Mouse (Mus musculus): ENCODE measurements around the gene Cfap74. TPM values are rescaled to one million over a fixed set of nuclear protein-coding genes. Genes with fewer than 3 reads are reported as not detected.

The Cfap74 gene
- 6.3 and 6.5 TPM in 2 replicates for polyA plus RNA-seq (2014; fragmentation: Nextera tagmentation; extraction: Ambion mirVana)

- peak within 1 kb of the TSS; percentile 66 for H3K9ac ChIP-seq (ENCODE audit: low read length)
- H3K36me3 ChIP-seq (ENCODE audit: control insufficient read depth, insufficient read depth, low read length): no peaks in the 10 kb centered on the region
- H3K4me1 ChIP-seq (ENCODE audit: control insufficient read depth, insufficient read depth, low read length): peaks cover 4% of the 10 kb centered on the region
- no peaks in the 10 kb centered on the region for H3K9me3 ChIP-seq (ENCODE audit: control insufficient read depth, low read length)
- H3K27me3 ChIP-seq (ENCODE audit: control insufficient read depth, insufficient read depth, low read length): no peaks in the 10 kb centered on the region
- H3K4me2 ChIP-seq: peak within 1 kb of the TSS; percentile 86
- no peak within 1 kb of the TSS for H3K27ac ChIP-seq (ENCODE audit: low read depth, low read length)
- 0% methylated on average over 35 of the region's 35 CpGs for WGBS
- peak; percentile 98 for ATAC-seq (ENCODE audit: low FRiP score)
- peak; percentile 98 for DNase-seq (ENCODE audit: low spot score, missing footprints)
- H3K4me3 ChIP-seq (ENCODE audit: low read depth, low read length): peak within 1 kb of the TSS; percentile 56
Measured at GRCm38 (mm10) chr4:155409058-155409776, at the start of gene Cfap74. Gene Cfap74 (plus strand): TSS chr4:155409190.

DNA sequence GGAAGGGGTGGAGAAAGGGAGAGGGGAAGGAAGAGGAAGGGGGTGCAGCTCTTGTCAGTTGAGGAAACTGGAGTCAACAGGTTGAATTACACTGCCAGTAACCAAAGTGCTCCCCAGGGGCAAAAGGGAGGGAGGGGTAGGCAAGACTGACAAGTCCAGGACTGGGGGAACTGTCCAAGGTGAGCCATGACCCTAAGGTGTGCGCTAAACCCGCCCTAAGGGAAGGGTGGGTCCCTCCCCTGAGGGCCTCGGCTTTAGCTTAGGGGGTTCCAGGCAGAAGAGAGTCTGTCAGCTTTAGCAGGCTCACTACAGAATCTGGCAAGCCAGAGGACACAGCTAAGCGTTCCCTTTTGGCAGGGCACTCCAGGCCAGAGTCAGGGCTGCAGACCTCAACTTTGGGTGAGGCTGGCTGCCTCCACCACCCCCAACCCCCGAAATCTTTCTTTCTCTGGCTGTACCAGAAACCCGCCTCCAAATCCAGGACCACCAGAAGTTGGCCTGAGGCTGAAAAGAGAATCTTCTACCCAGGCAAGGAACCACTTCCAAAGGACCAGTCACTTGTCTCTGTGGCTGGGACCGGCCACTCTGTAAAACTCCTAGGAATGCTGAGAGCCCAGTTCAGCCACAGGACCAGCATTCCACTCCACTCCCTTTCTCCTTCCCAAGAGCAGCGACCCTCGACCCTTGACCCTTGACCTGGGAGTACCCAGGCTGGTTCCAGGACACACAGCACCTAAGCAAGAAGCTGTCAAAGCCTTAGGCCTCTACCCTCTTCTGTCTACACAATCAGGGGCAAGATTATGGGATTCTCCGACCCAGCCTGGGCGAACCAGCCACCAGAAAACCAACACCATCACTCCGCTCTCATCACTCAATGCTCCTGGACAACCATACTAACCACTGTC, 49.2 kb upstream of the Cfap74 start:
- Histone ChIP-seq H3K9me3 (ENCODE audit: control insufficient read depth, low read length) (no peaks in the 10 kb centered on the region), H3K27me3 (ENCODE audit: control insufficient read depth, insufficient read depth, low read length) (peaks cover 35% of the 10 kb centered on the region), H3K4me1 (ENCODE audit: control insufficient read depth, insufficient read depth, low read length) (peaks cover 5% of the 10 kb centered on the region; the same call in 1 of the 2 replicates), H3K36me3 (ENCODE audit: control insufficient read depth, insufficient read depth, low read length) (no peaks in the 10 kb centered on the region), H3K4me2 (no peak overlapping the region), H3K4me3 (ENCODE audit: low read depth, low read length) (no peak overlapping the region), H3K9ac (ENCODE audit: low read length) (no peak overlapping the region), H3K27ac (ENCODE audit: low read depth, low read length) (no peak overlapping the region)
- DNase-seq (ENCODE audit: low spot score, missing footprints): peak; percentile 84
- WGBS: 41% methylated on average over 12 of the region's 12 CpGs
- ATAC-seq (ENCODE audit: low FRiP score): no peak

DNA sequence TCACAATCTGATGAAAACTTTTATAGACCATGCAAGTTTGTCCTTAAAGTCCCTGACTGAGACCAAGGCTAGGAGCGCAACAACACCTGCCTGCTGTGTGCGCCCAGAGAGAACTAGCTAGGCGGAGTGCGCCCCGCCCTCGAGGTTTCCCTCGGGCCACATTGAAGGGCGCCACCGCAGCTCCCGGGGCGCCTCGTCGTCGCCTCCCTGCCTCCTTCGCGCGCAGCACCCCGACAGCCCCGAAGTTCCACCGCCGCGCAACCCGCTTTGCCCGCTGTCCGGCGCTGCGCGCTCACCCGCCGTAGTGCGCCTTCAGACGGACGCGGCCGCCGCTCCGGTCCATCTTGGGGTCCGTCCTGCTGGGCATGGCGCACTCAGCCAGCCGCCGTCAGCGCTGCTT, 48.1 kb upstream of the Cfap74 start:
- under 1% methylated on average over 42 of the region's 42 CpGs for WGBS
- Histone ChIP-seq H3K9ac (ENCODE audit: low read length) (no peak overlapping the region), H3K9me3 (ENCODE audit: control insufficient read depth, low read length) (no peaks in the 10 kb centered on the region), H3K4me2 (peak overlapping the region; percentile 50), H3K27me3 (ENCODE audit: control insufficient read depth, insufficient read depth, low read length) (peaks cover 35% of the 10 kb centered on the region), H3K27ac (ENCODE audit: low read depth, low read length) (no peak overlapping the region), H3K4me3 (ENCODE audit: low read depth, low read length) (peak overlapping the region; percentile 35), H3K4me1 (ENCODE audit: control insufficient read depth, insufficient read depth, low read length) (peaks cover 5% of the 10 kb centered on the region; the same call in 1 of the 2 replicates), H3K36me3 (ENCODE audit: control insufficient read depth, insufficient read depth, low read length) (no peaks in the 10 kb centered on the region)
- DNase-seq (ENCODE audit: low spot score, missing footprints) (peak; percentile 88), ATAC-seq (ENCODE audit: low FRiP score) (peak; percentile 48; the same call in 1 of the 2 replicates)

- Histone ChIP-seq H3K4me1 (ENCODE audit: control insufficient read depth, insufficient read depth, low read length) (peaks cover 5% of the 10 kb centered on the region; the same call in 1 of the 2 replicates), H3K9me3 (ENCODE audit: control insufficient read depth, low read length) (no peaks in the 10 kb centered on the region), H3K27me3 (ENCODE audit: control insufficient read depth, insufficient read depth, low read length) (peaks cover 35% of the 10 kb centered on the region), H3K9ac (ENCODE audit: low read length) (no peak within 1 kb of the TSS), H3K4me3 (ENCODE audit: low read depth, low read length) (peak within 1 kb of the TSS; percentile 35), H3K36me3 (ENCODE audit: control insufficient read depth, insufficient read depth, low read length) (no peaks in the 10 kb centered on the region), H3K4me2 (peak within 1 kb of the TSS; percentile 50), H3K27ac (ENCODE audit: low read depth, low read length) (no peak within 1 kb of the TSS)
- WGBS: under 1% methylated on average over 51 of the region's 51 CpGs
- DNase-seq (ENCODE audit: low spot score, missing footprints) (peak; percentile 95), ATAC-seq (ENCODE audit: low FRiP score) (peak; percentile 80)
Measured at GRCm38 (mm10) chr4:155361303-155361791, 47.6 kb upstream of the Cfap74 start, which contains the start of gene Prkcz. Gene Prkcz (minus strand): TSS chr4:155361361.

DNA sequence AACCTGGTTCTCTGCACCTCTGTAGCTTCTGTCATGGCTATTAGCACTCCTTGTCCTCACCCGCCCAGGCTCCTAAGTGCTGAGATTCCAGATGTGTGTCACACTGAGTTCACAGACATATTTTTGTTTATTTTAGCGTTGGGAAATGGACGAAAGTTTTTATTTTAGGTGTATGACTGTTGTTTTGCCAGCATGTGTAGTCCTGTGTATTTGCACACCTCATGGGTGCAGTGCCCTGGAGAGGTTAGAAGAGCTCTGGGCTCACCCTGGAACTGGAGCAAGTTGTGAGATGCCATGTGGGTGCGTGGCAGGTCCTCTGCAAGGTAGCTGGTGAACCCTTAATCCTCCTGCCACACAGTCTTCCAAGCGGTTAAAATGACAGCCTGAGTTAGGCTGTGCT, 46.5 kb upstream of the Cfap74 start:
- no peak for ATAC-seq (ENCODE audit: low FRiP score)
- H3K4me3 ChIP-seq (ENCODE audit: low read depth, low read length): no peak overlapping the region
- peaks cover 35% of the 10 kb centered on the region for H3K27me3 ChIP-seq (ENCODE audit: control insufficient read depth, insufficient read depth, low read length)
- no peaks in the 10 kb centered on the region for H3K9me3 ChIP-seq (ENCODE audit: control insufficient read depth, low read length)
- WGBS: 43% methylated on average over 5 of the region's 5 CpGs
- no peak overlapping the region for H3K9ac ChIP-seq (ENCODE audit: low read length)
- H3K27ac ChIP-seq (ENCODE audit: low read depth, low read length): no peak overlapping the region
- H3K4me2 ChIP-seq: no peak overlapping the region
- peak; percentile 79 for DNase-seq (ENCODE audit: low spot score, missing footprints)
- H3K4me1 ChIP-seq (ENCODE audit: control insufficient read depth, insufficient read depth, low read length): peaks cover 5% of the 10 kb centered on the region; the same call in 1 of the 2 replicates
- H3K36me3 ChIP-seq (ENCODE audit: control insufficient read depth, insufficient read depth, low read length): no peaks in the 10 kb centered on the region

GRCm38 (mm10) chr4:155366784-155367183, 42.2 kb upstream of the Cfap74 start:
- ATAC-seq (ENCODE audit: low FRiP score) (no peak), DNase-seq (ENCODE audit: low spot score, missing footprints) (no peak)
- Histone ChIP-seq H3K27me3 (ENCODE audit: control insufficient read depth, insufficient read depth, low read length) (peaks cover 14% of the 10 kb centered on the region), H3K4me1 (ENCODE audit: control insufficient read depth, insufficient read depth, low read length) (peaks cover 1% of the 10 kb centered on the region; the same call in 1 of the 2 replicates), H3K9me3 (ENCODE audit: control insufficient read depth, low read length) (no peaks in the 10 kb centered on the region), H3K4me2 (no peak overlapping the region), H3K36me3 (ENCODE audit: control insufficient read depth, insufficient read depth, low read length) (no peaks in the 10 kb centered on the region), H3K4me3 (ENCODE audit: low read depth, low read length) (no peak overlapping the region), H3K27ac (ENCODE audit: low read depth, low read length) (no peak overlapping the region), H3K9ac (ENCODE audit: low read length) (no peak overlapping the region)
- 93% methylated on average over 6 of the region's 6 CpGs for WGBS

GRCm38 (mm10) chr4:155367739-155368138, 41.3 kb upstream of the Cfap74 start:
- Histone ChIP-seq H3K36me3 (ENCODE audit: control insufficient read depth, insufficient read depth, low read length) (no peaks in the 10 kb centered on the region), H3K27ac (ENCODE audit: low read depth, low read length) (no peak overlapping the region), H3K9me3 (ENCODE audit: control insufficient read depth, low read length) (no peaks in the 10 kb centered on the region), H3K27me3 (ENCODE audit: control insufficient read depth, insufficient read depth, low read length) (peaks cover 5% of the 10 kb centered on the region), H3K4me3 (ENCODE audit: low read depth, low read length) (no peak overlapping the region), H3K4me1 (ENCODE audit: control insufficient read depth, insufficient read depth, low read length) (no peaks in the 10 kb centered on the region), H3K9ac (ENCODE audit: low read length) (no peak overlapping the region), H3K4me2 (no peak overlapping the region)
- DNase-seq (ENCODE audit: low spot score, missing footprints) (no peak), ATAC-seq (ENCODE audit: low FRiP score) (no peak)
- 92% methylated on average over 9 of the region's 9 CpGs for WGBS

GRCm38 (mm10) chr4:155368684-155369083, 40.3 kb upstream of the Cfap74 start:
- DNase-seq (ENCODE audit: low spot score, missing footprints) (peak; percentile 98), ATAC-seq (ENCODE audit: low FRiP score) (peak; percentile 38; the same call in 1 of the 2 replicates)
- Histone ChIP-seq H3K9ac (ENCODE audit: low read length) (peak overlapping the region; percentile 16; the same call in 1 of the 2 replicates), H3K4me3 (ENCODE audit: low read depth, low read length) (no peak overlapping the region), H3K27me3 (ENCODE audit: control insufficient read depth, insufficient read depth, low read length) (no peaks in the 10 kb centered on the region), H3K9me3 (ENCODE audit: control insufficient read depth, low read length) (no peaks in the 10 kb centered on the region), H3K36me3 (ENCODE audit: control insufficient read depth, insufficient read depth, low read length) (no peaks in the 10 kb centered on the region), H3K27ac (ENCODE audit: low read depth, low read length) (no peak overlapping the region), H3K4me2 (no peak overlapping the region), H3K4me1 (ENCODE audit: control insufficient read depth, insufficient read depth, low read length) (no peaks in the 10 kb centered on the region)
- WGBS: 21% methylated on average over 12 of the region's 12 CpGs

All from midbrain, embryonic 11.5 days (tissue).